Mouse (Mus musculus) heart, embryonic 14.5 days (tissue): ENCODE results near the gene Alms1. TPM values are rescaled to one million over a fixed set of nuclear protein-coding genes. Genes with fewer than 3 reads are reported as not detected.

Source experiments
- ATAC-seq: fragments of 200-750 bp; cut with Nextera tagmentation; 2 replicates; pipeline ENCODE4 v1.8.0; 2017; ENCODE audit warnings: low read depth, moderate TSS enrichment; ENCODE audit not compliant: insufficient number of reproducible peaks, insufficient read depth, low FRiP score
- H3K27ac ChIP-seq, 2 experiments: fragments of 200-500 bp in 1 of 2; fragments of 300-500 bp in 1 of 2; sonication (generic) in 1 of 2; replicated peaks in 1 of 2; 2 replicates each; pipeline ENCODE4 v1.5.1; 2012 to 2014; ENCODE audit warnings: low read depth in 2 of 2, low read length in 2 of 2, control low read depth in 1 of 2, mild to moderate bottlenecking in 1 of 2, mixed read lengths in 1 of 2; ENCODE audit not compliant: control insufficient read depth in 1 of 2, insufficient read depth in 1 of 2
- H3K27me3 ChIP-seq: fragments of 300-500 bp; sonication (generic); 2 replicates; pipeline ENCODE4 v1.6.1; 2014; ENCODE audit warnings: mild to moderate bottlenecking, low read length, control low read depth; ENCODE audit not compliant: control insufficient read depth, insufficient read depth
- H3K36me3 ChIP-seq: fragments of 300-500 bp; sonication (generic); 2 replicates; pipeline ENCODE4 v1.6.1; 2014; ENCODE audit warnings: mild to moderate bottlenecking, control low read depth, low read length, mixed read lengths; ENCODE audit not compliant: control insufficient read depth, insufficient read depth
- H3K4me1 ChIP-seq, 2 experiments: fragments of 200-500 bp in 1 of 2; fragments of 300-500 bp in 1 of 2; sonication (generic) in 1 of 2; 2 replicates each; pipeline ENCODE4 v1.6.1; 2012 to 2014; ENCODE audit warnings: low read length in 2 of 2, control low read depth in 1 of 2, mixed read lengths in 1 of 2; ENCODE audit not compliant: control insufficient read depth in 2 of 2, insufficient read depth in 2 of 2
- H3K4me2 ChIP-seq: fragments of 300-500 bp; sonication (generic); 2 replicates; pipeline ENCODE4 v1.6.1; 2014; ENCODE audit warnings: mild to moderate bottlenecking, low read length
- H3K4me3 ChIP-seq, 2 experiments: fragments of 200-500 bp in 1 of 2; fragments of 300-500 bp in 1 of 2; sonication (generic) in 1 of 2; 2 replicates each; pipeline ENCODE4 v1.5.1; 2012 to 2014; ENCODE audit warnings: low read length in 2 of 2, mild to moderate bottlenecking in 2 of 2, control low read depth in 1 of 2, low read depth in 1 of 2, moderate library complexity in 1 of 2; ENCODE audit not compliant: control insufficient read depth in 1 of 2, insufficient read depth in 1 of 2
- H3K9ac ChIP-seq: fragments of 300-500 bp; sonication (generic); 2 replicates; pipeline ENCODE4 v1.6.1; 2014; ENCODE audit warnings: mild to moderate bottlenecking, low read length
- H3K9me3 ChIP-seq: fragments of 300-500 bp; sonication (generic); 2 replicates; pipeline ENCODE4 v1.6.1; 2016; ENCODE audit warnings: low read length, control low read depth; ENCODE audit not compliant: control insufficient read depth
- WGBS: fragments of 180-500 bp; shearing (Covaris S2); extraction: QIAGEN DNeasy Blood & Tissue Kit; methylation state at CpG from one replicate; pipeline ENCODE4 v1.1.7; 2014; 5-methylcytosine and 5-hydroxymethylcytosine counted together
- polyA plus RNA-seq: library from polyadenylated mRNA; unstranded; fragments of >200 nt; fragmentation: Nextera tagmentation; extraction: Ambion mirVana; gene quantifications from 2 replicates; pipeline ENCODE4 v1.2.1, GENCODE M21; 2014

Gene Alms1
- 2.8 and 3.0 TPM in 2 replicates for polyA plus RNA-seq

GRCm38 (mm10) chr6:85587396-85588143 lies at the start of gene Alms1:
Gene Alms1 (plus strand): TSS chr6:85587531.
- Histone ChIP-seq H3K4me2 (peak within 1 kb of the TSS; percentile 80), H3K4me3 (peak within 1 kb of the TSS; percentile 81 to 97), H3K27ac (peak within 1 kb of the TSS; percentile 72 to 78), H3K4me1 (peaks cover 0 to 12% of the 10 kb centered on the region in 2 experiments; a peak in 1 of 4 replicates), H3K9me3 (no peaks in the 10 kb centered on the region), H3K27me3 (no peaks in the 10 kb centered on the region), H3K36me3 (no peaks in the 10 kb centered on the region), H3K9ac (peak within 1 kb of the TSS; percentile 81)
- WGBS: under 1% methylated on average over 58 of the region's 59 CpGs
- ATAC-seq: peak; percentile 93

DNA sequence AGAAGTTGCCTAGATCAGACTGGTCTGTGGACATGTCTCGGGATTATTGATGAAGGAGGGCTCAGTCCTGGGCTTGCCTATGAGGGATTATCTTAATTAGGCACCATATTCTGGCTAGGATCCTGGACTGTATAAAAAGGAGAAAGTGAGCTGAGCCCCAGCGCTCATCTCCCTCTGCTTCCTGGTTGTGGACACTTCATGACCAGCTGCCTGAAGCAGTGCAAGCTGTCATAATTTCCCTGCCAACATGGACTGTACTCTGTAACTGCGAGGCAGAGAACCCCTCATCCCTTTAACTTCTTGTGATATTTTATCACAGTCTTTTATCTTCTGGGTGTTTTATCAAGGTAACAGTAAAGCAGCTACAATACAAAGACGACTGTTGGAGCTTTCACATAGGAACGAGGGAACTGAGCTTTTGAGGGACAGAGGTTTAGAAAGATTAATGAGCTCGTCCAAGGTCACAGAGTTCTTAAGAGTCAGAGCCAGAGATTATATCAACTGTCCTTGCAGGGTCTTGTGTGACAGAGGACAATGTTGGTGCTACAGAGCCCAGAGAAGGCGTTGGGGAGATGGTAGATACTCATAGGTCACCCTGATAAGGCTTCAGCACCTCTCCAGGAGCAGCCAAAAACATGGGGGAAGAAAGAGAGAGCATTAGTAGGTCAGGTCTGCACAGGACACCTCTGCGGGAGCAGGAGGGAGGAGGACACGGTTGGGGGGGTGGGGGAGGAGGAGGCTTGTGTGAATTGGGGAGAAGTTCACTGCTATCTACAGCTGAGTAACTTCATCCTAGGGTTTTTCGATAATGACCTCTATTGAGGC lies 43.8 kb upstream of the Alms1 start:
- Histone ChIP-seq H3K4me2 (no peak overlapping the region), H3K4me3 (no peak overlapping the region), H3K9me3 (no peaks in the 10 kb centered on the region), H3K9ac (no peak overlapping the region), H3K27ac (no peak overlapping the region), H3K36me3 (no peaks in the 10 kb centered on the region), H3K27me3 (no peaks in the 10 kb centered on the region), H3K4me1 (no peaks in the 10 kb centered on the region)
- no peak for ATAC-seq
- 56% methylated on average over 10 of the region's 10 CpGs for WGBS

DNA sequence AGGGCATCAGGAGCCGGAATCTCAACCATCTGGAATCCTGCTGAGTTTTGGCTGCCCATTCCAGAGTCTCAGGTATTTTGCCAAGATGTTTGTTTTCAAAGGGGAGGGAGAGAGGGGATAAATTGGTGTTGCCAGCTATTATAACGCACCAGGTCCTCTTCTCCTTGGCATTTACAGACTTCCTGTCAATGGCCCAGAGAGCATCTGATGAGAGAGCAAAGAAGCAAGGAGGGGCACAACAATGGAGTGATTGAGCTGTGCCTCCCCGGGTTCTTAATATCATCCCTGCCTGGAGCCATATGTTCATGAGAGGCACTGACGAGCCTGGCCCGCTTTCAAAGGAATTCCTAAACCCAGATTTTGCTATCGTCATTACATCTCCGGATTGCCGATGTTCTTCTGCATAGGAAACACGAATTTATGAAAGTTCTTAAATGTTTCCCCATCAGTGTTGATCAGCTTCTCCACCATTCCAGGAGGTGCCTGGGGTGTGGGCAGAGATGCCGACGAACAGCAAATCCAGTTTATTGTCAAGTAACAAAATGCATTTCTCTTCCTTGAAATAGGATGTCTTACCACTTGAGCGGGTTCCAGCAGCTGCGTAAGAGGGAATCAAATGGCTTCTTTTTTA lies 43.0 kb upstream of the Alms1 start:
- Histone ChIP-seq H3K9ac (no peak overlapping the region), H3K4me2 (no peak overlapping the region), H3K9me3 (no peaks in the 10 kb centered on the region), H3K36me3 (no peaks in the 10 kb centered on the region), H3K4me3 (no peak overlapping the region), H3K27me3 (no peaks in the 10 kb centered on the region), H3K27ac (no peak overlapping the region), H3K4me1 (no peaks in the 10 kb centered on the region)
- no peak for ATAC-seq
- WGBS: 75% methylated on average over 13 of the region's 13 CpGs

DNA sequence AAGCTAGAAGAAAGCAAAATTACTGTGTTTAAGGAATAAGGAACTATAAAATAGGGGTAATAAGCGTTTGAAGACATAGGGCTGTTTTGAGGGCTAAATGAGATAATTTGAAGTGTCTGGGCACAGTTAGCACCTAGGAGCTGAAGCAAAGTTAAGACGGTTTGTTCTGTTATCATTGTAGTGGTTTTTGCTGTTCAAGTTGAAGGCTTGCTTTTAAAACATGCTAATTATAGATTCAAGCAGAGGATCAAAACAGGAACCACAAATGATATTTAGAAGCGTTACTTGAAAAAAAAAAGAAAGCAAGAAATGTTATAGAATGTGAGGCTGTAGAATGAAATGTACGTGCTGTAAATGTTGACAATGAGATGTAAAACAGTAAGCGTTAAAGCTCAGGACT lies 39.7 kb upstream of the Alms1 start:
- H3K4me2 ChIP-seq: no peak overlapping the region
- H3K27me3 ChIP-seq: no peaks in the 10 kb centered on the region
- H3K4me1 ChIP-seq: no peaks in the 10 kb centered on the region
- H3K36me3 ChIP-seq: no peaks in the 10 kb centered on the region
- H3K9ac ChIP-seq: no peak overlapping the region
- no peaks in the 10 kb centered on the region for H3K9me3 ChIP-seq
- no peak overlapping the region for H3K27ac ChIP-seq
- no peak overlapping the region for H3K4me3 ChIP-seq
- no peak for ATAC-seq
- 65% methylated on average over 5 of the region's 5 CpGs for WGBS

DNA sequence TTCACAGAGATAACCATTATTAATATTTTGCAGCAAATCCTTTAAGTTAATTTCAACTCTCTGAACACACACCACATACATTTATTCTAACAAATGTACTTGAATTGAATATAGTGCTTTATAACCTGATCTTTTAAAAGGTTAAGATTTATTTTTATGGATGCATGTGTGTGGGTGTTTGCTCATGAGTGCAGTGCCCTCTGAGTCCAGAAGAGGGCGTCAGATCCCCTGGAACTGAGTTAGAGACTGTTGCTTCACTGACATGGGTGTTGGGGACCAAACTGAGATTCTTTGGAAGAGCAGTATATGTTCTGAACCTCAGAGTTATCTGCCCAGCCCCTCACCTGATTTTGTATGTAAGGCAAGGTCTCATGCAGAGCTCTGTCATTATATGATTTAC lies 25.0 kb upstream of the Alms1 start:
- Histone ChIP-seq H3K9me3 (no peaks in the 10 kb centered on the region), H3K27me3 (no peaks in the 10 kb centered on the region), H3K4me1 (no peaks in the 10 kb centered on the region), H3K4me3 (no peak overlapping the region), H3K36me3 (no peaks in the 10 kb centered on the region), H3K4me2 (no peak overlapping the region), H3K27ac (no peak overlapping the region), H3K9ac (no peak overlapping the region)
- WGBS: 27% methylated on average over 1 of the region's 1 CpGs
- no peak for ATAC-seq

GRCm38 (mm10) chr6:85572816-85573215 lies 14.5 kb upstream of the Alms1 start:
- H3K4me3 ChIP-seq: no peak overlapping the region
- H3K9me3 ChIP-seq: no peaks in the 10 kb centered on the region
- no peak overlapping the region for H3K9ac ChIP-seq
- no peak overlapping the region for H3K27ac ChIP-seq
- 85% methylated on average over 5 of the region's 5 CpGs for WGBS
- ATAC-seq: no peak
- H3K4me2 ChIP-seq: no peak overlapping the region
- H3K36me3 ChIP-seq: no peaks in the 10 kb centered on the region
- no peaks in the 10 kb centered on the region for H3K4me1 ChIP-seq
- H3K27me3 ChIP-seq: no peaks in the 10 kb centered on the region

DNA sequence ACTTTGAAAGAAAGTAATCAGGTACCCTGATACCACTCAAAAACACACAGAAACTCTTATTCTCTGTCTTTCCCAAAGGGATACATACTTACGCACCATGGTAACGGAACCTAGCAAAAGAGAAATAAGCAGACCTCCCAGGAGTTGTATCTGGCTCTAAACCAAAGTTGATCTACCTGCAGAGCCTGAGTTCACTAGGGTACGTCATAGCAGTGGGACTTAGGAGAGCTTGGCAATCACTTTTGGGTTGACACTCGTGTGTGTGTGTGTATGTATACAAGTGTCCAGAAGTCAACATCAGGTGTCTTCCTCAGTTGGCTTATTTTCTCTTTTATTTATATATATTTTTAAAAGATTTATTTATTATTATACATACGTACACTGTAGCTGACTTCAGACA lies 5.6 kb upstream of the Alms1 start:
- no peaks in the 10 kb centered on the region for H3K27me3 ChIP-seq
- no peaks in the 10 kb centered on the region for H3K4me1 ChIP-seq
- no peaks in the 10 kb centered on the region for H3K36me3 ChIP-seq
- no peak for ATAC-seq
- no peaks in the 10 kb centered on the region for H3K9me3 ChIP-seq
- H3K4me2 ChIP-seq: no peak overlapping the region
- H3K27ac ChIP-seq: no peak overlapping the region
- no peak overlapping the region for H3K9ac ChIP-seq
- no peak overlapping the region for H3K4me3 ChIP-seq
- WGBS: 87% methylated on average over 5 of the region's 5 CpGs
